Mouse (Mus musculus) stomach, embryonic 16.5 days (tissue): ENCODE results near the gene Tspyl1. TPM values are rescaled to one million over a fixed set of nuclear protein-coding genes. Genes with fewer than 3 reads are reported as not detected.

ENCODE experiments used
- ATAC-seq: fragments of 200-750 bp; cut with Nextera tagmentation; 2 replicates; pipeline ENCODE4 v1.8.0; 2017; ENCODE audit warnings: moderate number of reproducible peaks, moderate TSS enrichment; ENCODE audit not compliant: insufficient read depth, low FRiP score
- H3K27ac ChIP-seq: fragments of 300-500 bp; sonication (generic); 2 replicates; pipeline ENCODE4 v1.5.1; 2014; ENCODE audit warnings: low read length
- H3K27me3 ChIP-seq: fragments of 300-500 bp; sonication (generic); 2 replicates; pipeline ENCODE4 v1.6.1; 2014; ENCODE audit warnings: low read length, control low read depth, mixed read lengths; ENCODE audit not compliant: control insufficient read depth, insufficient read depth
- H3K36me3 ChIP-seq: fragments of 300-500 bp; sonication (generic); 2 replicates; pipeline ENCODE4 v1.6.1; 2014; ENCODE audit warnings: low read length; ENCODE audit not compliant: control insufficient read depth, insufficient read depth
- H3K4me1 ChIP-seq: fragments of 300-500 bp; sonication (generic); 2 replicates; pipeline ENCODE4 v1.6.1; 2014; ENCODE audit warnings: low read length, control low read depth, mixed read lengths; ENCODE audit not compliant: control insufficient read depth, insufficient read depth
- H3K4me2 ChIP-seq: fragments of 300-500 bp; sonication (generic); 2 replicates; pipeline ENCODE4 v1.6.1; 2014; ENCODE audit warnings: low read depth, low read length, mixed read lengths
- H3K4me3 ChIP-seq: fragments of 300-500 bp; sonication (generic); replicated peaks from 2 replicates; pipeline ENCODE4 v1.5.1; 2014; ENCODE audit warnings: mild to moderate bottlenecking, low read length
- H3K9ac ChIP-seq: fragments of 300-500 bp; sonication (generic); 2 replicates; pipeline ENCODE4 v1.6.1; 2014; ENCODE audit warnings: low read length
- H3K9me3 ChIP-seq: fragments of 300-500 bp; sonication (generic); replicated peaks from 2 replicates; pipeline ENCODE4 v1.6.1; 2016; ENCODE audit warnings: low read length, control low read depth; ENCODE audit not compliant: control insufficient read depth
- WGBS: fragments of 180-500 bp; shearing (Covaris S2); extraction: QIAGEN DNeasy Blood & Tissue Kit; methylation state at CpG from one replicate; pipeline ENCODE4 v1.1.7; 2014; 5-methylcytosine and 5-hydroxymethylcytosine counted together
- polyA plus RNA-seq: library from polyadenylated mRNA; unstranded; fragments of >200 nt; fragmentation: Nextera tagmentation; extraction: Ambion mirVana; gene quantifications from 2 replicates; pipeline ENCODE4 v1.2.1, GENCODE M21; 2015

Tspyl1 gene
- polyA plus RNA-seq, 1 experiment from 2014 or later, result 57.3 TPM

GRCm38 (mm10) chr10:34317217-34317606, 35.2 kb downstream of the Tspyl1 start:
- H3K4me2 ChIP-seq, result no peak overlapping the region
- no peaks in the 10 kb centered on the region for H3K36me3 ChIP-seq
- H3K4me1 ChIP-seq, result no peaks in the 10 kb centered on the region; the same call in 1 of the 2 replicates
- no peak overlapping the region for H3K4me3 ChIP-seq
- no peaks in the 10 kb centered on the region for H3K9me3 ChIP-seq
- no peak overlapping the region for H3K9ac ChIP-seq
- no peak overlapping the region for H3K27ac ChIP-seq
- WGBS, result 36% methylated on average over 2 of the region's 2 CpGs
- ATAC-seq, result no peak
- H3K27me3 ChIP-seq, result no peaks in the 10 kb centered on the region

- H3K27me3 ChIP-seq, result no peaks in the 10 kb centered on the region
- H3K4me1 ChIP-seq, result no peaks in the 10 kb centered on the region; the same call in 1 of the 2 replicates
- no peak overlapping the region for H3K4me2 ChIP-seq
- H3K27ac ChIP-seq, result no peak overlapping the region
- no peaks in the 10 kb centered on the region for H3K9me3 ChIP-seq
- no peaks in the 10 kb centered on the region for H3K36me3 ChIP-seq
- no peak overlapping the region for H3K4me3 ChIP-seq
- ATAC-seq, result no peak
- no peak overlapping the region for H3K9ac ChIP-seq
- WGBS, result 75% methylated on average over 2 of the region's 2 CpGs
These were observed 38.8 kb downstream of the Tspyl1 start for GRCm38 (mm10) chr10:34320809-34321208.

GRCm38 (mm10) chr10:34326701-34327100, 44.7 kb downstream of the Tspyl1 start:
- WGBS, result 21% methylated on average over 4 of the region's 4 CpGs

GRCm38 (mm10) chr10:34327144-34327543, 45.2 kb downstream of the Tspyl1 start:
- H3K9me3 ChIP-seq, result no peaks in the 10 kb centered on the region
- 52% methylated on average over 5 of the region's 5 CpGs for WGBS

More at GRCm38 (mm10) chr10:34326701-34327100, 44.7 kb downstream of the Tspyl1 start:
- H3K27ac ChIP-seq, result no peak overlapping the region
- ATAC-seq, result no peak
- H3K9ac ChIP-seq, result no peak overlapping the region
- H3K36me3 ChIP-seq, result no peaks in the 10 kb centered on the region
- no peaks in the 10 kb centered on the region for H3K27me3 ChIP-seq
- no peak overlapping the region for H3K4me2 ChIP-seq
- no peaks in the 10 kb centered on the region for H3K4me1 ChIP-seq
- H3K9me3 ChIP-seq, result no peaks in the 10 kb centered on the region
- no peak overlapping the region for H3K4me3 ChIP-seq

GRCm38 (mm10) chr10:34328310-34328709, 46.3 kb downstream of the Tspyl1 start:
- no peak overlapping the region for H3K27ac ChIP-seq
- no peaks in the 10 kb centered on the region for H3K9me3 ChIP-seq
- H3K9ac ChIP-seq, result 0 out of 2 replicates have a peak overlapping the region, but pooled peaks have one; percentile 50
- no peak overlapping the region for H3K4me3 ChIP-seq
- no peaks in the 10 kb centered on the region for H3K27me3 ChIP-seq
- no peaks in the 10 kb centered on the region for H3K36me3 ChIP-seq
- 4% methylated on average over 2 of the region's 2 CpGs for WGBS
- no peaks in the 10 kb centered on the region for H3K4me1 ChIP-seq
- 0 out of 2 replicates have a peak overlapping the region, but pooled peaks have one; percentile 24 for H3K4me2 ChIP-seq
- peak; percentile 40; the same call in 1 of the 2 replicates for ATAC-seq

More at GRCm38 (mm10) chr10:34327144-34327543, 45.2 kb downstream of the Tspyl1 start:
- no peaks in the 10 kb centered on the region for H3K27me3 ChIP-seq
- no peak overlapping the region for H3K9ac ChIP-seq
- H3K27ac ChIP-seq, result no peak overlapping the region
- H3K36me3 ChIP-seq, result no peaks in the 10 kb centered on the region
- no peaks in the 10 kb centered on the region for H3K4me1 ChIP-seq
- ATAC-seq, result no peak
- H3K4me2 ChIP-seq, result no peak overlapping the region
- H3K4me3 ChIP-seq, result no peak overlapping the region

Other genes with a start within 250 kb of the Tspyl1 start
- not detected in 2 replicates for gene Trappc3l, start 244.6 kb upstream of the Tspyl1 start, polyA plus RNA-seq
- not detected in 2 replicates for gene Calhm4, start 237.9 kb upstream of the Tspyl1 start, polyA plus RNA-seq
- gene Calhm5, start 185.7 kb upstream of the Tspyl1 start, polyA plus RNA-seq, result 1.6 and 2.2 TPM in 2 replicates
- gene Calhm6, start 154.2 kb upstream of the Tspyl1 start, polyA plus RNA-seq, result 1.2 and 1.3 TPM in 2 replicates
- gene Dse, start 74.5 kb upstream of the Tspyl1 start, polyA plus RNA-seq, result 20.0 and 21.3 TPM in 2 replicates
- 15.8 and 20.8 TPM in 2 replicates for gene Tspyl4, start 15.3 kb downstream of the Tspyl1 start, polyA plus RNA-seq
- 0.14 and 0.28 TPM in 2 replicates for gene Col10a1, start 107.8 kb downstream of the Tspyl1 start, polyA plus RNA-seq
- gene Nt5dc1, start 136.4 kb downstream of the Tspyl1 start, polyA plus RNA-seq, result 12.6 and 13.2 TPM in 2 replicates
- 17.1 and 17.2 TPM in 2 replicates for gene Frk, start 201.2 kb downstream of the Tspyl1 start, polyA plus RNA-seq